Mouse (Mus musculus) CD4-positive naive resting alpha-beta T cell, adult 57 days (primary cell): ENCODE data around the gene Cmtm2b. TPM values are rescaled to one million over a fixed set of nuclear protein-coding genes. Genes with fewer than 3 reads are reported as not detected.

Experiments
- total RNA-seq: library from RNA; stranded (reverse); gene quantifications from one replicate; pipeline ENCODE4 v1.2.4, GENCODE M21; 2023

The Cmtm2b gene
- not detected for total RNA-seq

DNA sequence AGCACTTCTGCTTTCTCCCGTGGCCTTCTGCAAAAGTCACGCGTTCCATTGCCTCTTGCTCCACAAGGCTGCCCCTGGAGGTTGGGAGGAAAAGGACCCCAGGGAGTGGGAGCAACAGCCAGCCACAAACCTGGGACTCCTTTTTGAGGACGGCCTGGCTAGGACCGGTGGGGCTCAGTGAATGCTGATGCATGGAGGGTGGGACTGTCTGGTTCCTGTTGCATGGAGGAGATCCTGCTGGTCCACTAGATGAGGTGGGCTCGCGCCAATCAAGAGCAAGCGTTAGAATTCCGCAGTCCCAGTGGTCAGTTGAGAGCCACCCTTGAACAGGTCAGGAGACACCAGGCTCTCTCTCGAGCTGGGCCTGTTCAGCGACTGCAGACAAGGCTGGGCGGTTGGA, at the start of gene Cmtm2b:
Gene Cmtm2b (plus strand): TSS at position 301 of the 400 bp plus-strand sequence.

GRCm38 (mm10) chr8:104293081-104293480, 28.9 kb upstream of the Cmtm2b start, which contains the start of gene Cmtm2a:
Gene Cmtm2a, minus strand, starts transcription at chr8:104293181.

GRCm38 (mm10) chr8:104309441-104310155, 12.4 kb upstream of the Cmtm2b start, which contains the start of the genes Gm45711 and Cmtm1:
Gene Gm45711, minus strand, starts transcription at chr8:104310081.
Gene Cmtm1, minus strand, starts transcription at chr8:104310145.

DNA sequence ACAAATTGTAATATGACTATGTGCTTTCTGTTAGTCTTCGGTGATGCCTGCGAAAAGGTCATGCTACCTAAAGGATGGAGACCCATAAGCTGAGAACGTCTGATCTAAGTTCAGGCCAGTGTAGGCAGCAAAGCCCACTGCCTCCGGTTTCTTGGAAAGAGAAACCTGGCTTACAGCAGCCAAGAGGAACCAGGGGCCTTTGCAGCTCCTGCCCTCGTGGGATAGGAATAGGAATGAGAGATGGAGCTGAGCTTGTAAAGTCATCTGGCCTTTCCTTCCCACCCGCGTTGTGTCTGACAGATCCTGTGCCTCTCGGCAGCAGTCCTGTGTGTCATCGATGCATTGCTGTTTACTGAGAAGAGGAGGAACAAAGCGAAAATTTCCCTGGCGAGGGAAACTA, 763 bp upstream of the Cmtm2b start, which contains the start of gene Gm11020:
Gene Gm11020 (plus strand): TSS at position 301 of the 400 bp plus-strand sequence.

GRCm38 (mm10) chr8:104339229-104339982, 17.4 kb downstream of the Cmtm2b start, which contains the start of gene Cmtm3:
Gene Cmtm3, plus strand, starts transcription at chr8:104339410.

Other genes with a start within 250 kb of the Cmtm2b start
- 1.3 TPM for gene Cdh5, start 220.6 kb upstream of the Cmtm2b start, total RNA-seq
- gene Bean1, start 151.8 kb upstream of the Cmtm2b start, total RNA-seq, result not detected
- 71.7 TPM for gene Tk2, start 73.7 kb upstream of the Cmtm2b start, total RNA-seq
- gene Cklf, start 71.4 kb upstream of the Cmtm2b start, total RNA-seq, result 42.5 TPM
- gene Cmtm2a, start 29.0 kb upstream of the Cmtm2b start, total RNA-seq, result not detected
- gene Gm45711, start 12.1 kb upstream of the Cmtm2b start, total RNA-seq, result not detected
- gene Cmtm1, start 12.1 kb upstream of the Cmtm2b start, total RNA-seq, result not detected
- gene Gm11020, start 663 bp upstream of the Cmtm2b start, total RNA-seq, result not detected
- gene Cmtm3, start 17.2 kb downstream of the Cmtm2b start, total RNA-seq, result 14.6 TPM
- 2.8 TPM for gene Cmtm4, start 73.6 kb downstream of the Cmtm2b start, total RNA-seq
- gene Dync1li2, start 120.8 kb downstream of the Cmtm2b start, total RNA-seq, result 77.2 TPM
- 0.21 TPM for gene Terb1, start 187.7 kb downstream of the Cmtm2b start, total RNA-seq
- gene Nae1, start 212.4 kb downstream of the Cmtm2b start, total RNA-seq, result 44.5 TPM
- gene Car7, start 212.5 kb downstream of the Cmtm2b start, total RNA-seq, result 1.5 TPM